In the genomic region with DNA sequence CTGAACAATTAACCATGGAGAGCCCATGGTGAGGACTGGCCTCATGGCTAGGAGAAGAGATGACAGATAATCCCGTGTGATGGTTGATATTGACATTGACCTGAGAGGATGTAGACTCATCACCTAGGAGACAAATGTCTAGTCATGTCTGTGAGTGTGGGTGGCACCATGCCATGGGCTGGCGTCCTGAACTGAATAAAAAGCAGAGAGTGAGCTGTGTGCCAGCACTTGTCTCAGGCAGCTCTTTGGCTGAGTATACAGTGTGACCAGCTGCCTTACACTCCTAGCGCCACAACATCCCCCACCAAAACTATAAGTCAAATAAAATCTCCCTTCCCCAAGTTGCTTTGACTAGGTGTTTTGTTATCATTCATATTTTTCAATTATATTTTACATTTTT, we compare ENCODE assay signal across 14 mouse cellular contexts.
DNase-seq lines count a peak whose midpoint lies in the region; ATAC-seq lines count a peak whose summit lies in the region.
"Had no signal": no experiment of that assay in that cellular context is flagged by ENCODE, and none has a peak within 500 bp of the region (broad histone marks: within the 10 kb centered on the region; RNA-seq: fewer than 3 reads in every experiment).

No protein-coding gene starts in this region.

- WGBS in hindbrain, embryonic 12.5 days: 79% methylated on average over 3 of the region's 3 CpGs
- WGBS in hindbrain, embryonic 11.5 days: 79% methylated on average over 3 of the region's 3 CpGs

- H3K9ac ChIP-seq in hindbrain, embryonic 12.5 days: no peak overlapping the region
- no peak overlapping the region for H3K9ac ChIP-seq in hindbrain, embryonic 11.5 days (ENCODE audit: low read depth, low read length)
- H3K9ac ChIP-seq: limb, embryonic 12.5 days had no signal

- H3K36me3 ChIP-seq in hindbrain, embryonic 12.5 days: no peaks in the 10 kb centered on the region
- no peaks in the 10 kb centered on the region for H3K36me3 ChIP-seq in hindbrain, embryonic 11.5 days (ENCODE audit: control insufficient read depth, insufficient read depth, low read length)
- H3K36me3 ChIP-seq: limb, embryonic 12.5 days had no signal

- 0 out of 2 replicates have a peak, but pooled peaks have one; percentile 36 for ATAC-seq in hindbrain, embryonic 12.5 days (ENCODE audit: low FRiP score)
- ATAC-seq in hindbrain, embryonic 11.5 days (ENCODE audit: low FRiP score): no peak
- ATAC-seq: intestine, embryonic 16.5 days had no signal

- no peaks in the 10 kb centered on the region for H3K9me3 ChIP-seq in hindbrain, embryonic 12.5 days (replicated peaks)
- no peaks in the 10 kb centered on the region for H3K9me3 ChIP-seq in hindbrain, embryonic 11.5 days (ENCODE audit: control insufficient read depth, low read length)
- H3K9me3 ChIP-seq: limb, embryonic 12.5 days had no signal

- DNase-seq in adrenal gland, postnatal 25 days: peak; percentile 14
- no peak for DNase-seq in adrenal gland, adult 18-20 months (ENCODE audit: low spot score in 2 of 2)
- DNase-seq in hindbrain, embryonic 11.5 days (ENCODE audit: low spot score): no peak
- peak; percentile 6 for DNase-seq in Muller cell, postnatal 12 days (ENCODE audit: inconsistent ontology term)
- DNase-seq in layer of hippocampus, adult 8-10 months (ENCODE audit: low spot score in 2 of 2): peak; percentile 32 to 47
- DNase-seq in thymus, postnatal 36 days: no peak
- no peak for DNase-seq in lung, postnatal 10 days
- DNase-seq: adrenal gland, postnatal 10 days; cerebellum, adult 11-12 months; kidney, postnatal 25 days; lung, postnatal 4 days had no signal

- 0 out of 2 replicates have a peak, but pooled peaks cover 3% of the 10 kb centered on the region for H3K27me3 ChIP-seq in hindbrain, embryonic 12.5 days
- no peaks in the 10 kb centered on the region for H3K27me3 ChIP-seq in hindbrain, embryonic 11.5 days (ENCODE audit: control insufficient read depth, insufficient read depth, low read length)

- peaks cover 21% of the 10 kb centered on the region for H3K4me1 ChIP-seq in hindbrain, embryonic 12.5 days
- H3K4me1 ChIP-seq in hindbrain, embryonic 11.5 days (replicated peaks; ENCODE audit: control insufficient read depth, insufficient read depth, low read length): peaks cover 2% of the 10 kb centered on the region; the same call in 1 of the 2 replicates
- H3K4me1 ChIP-seq: limb, embryonic 12.5 days had no signal

- H3K4me2 ChIP-seq in hindbrain, embryonic 12.5 days (replicated peaks): no peak overlapping the region
- no peak overlapping the region for H3K4me2 ChIP-seq in hindbrain, embryonic 11.5 days (replicated peaks; ENCODE audit: low read depth, low read length)
- H3K4me2 ChIP-seq: limb, embryonic 12.5 days had no signal

- no peak overlapping the region for H3K27ac ChIP-seq in hindbrain, embryonic 12.5 days
- H3K27ac ChIP-seq in hindbrain, embryonic 11.5 days (ENCODE audit: low read depth, low read length): no peak overlapping the region
- H3K27ac ChIP-seq: limb, embryonic 12.5 days had no signal

- no peak overlapping the region for H3K4me3 ChIP-seq in hindbrain, embryonic 12.5 days
- no peak overlapping the region for H3K4me3 ChIP-seq in hindbrain, embryonic 11.5 days (ENCODE audit: low read depth, low read length)
- H3K4me3 ChIP-seq: limb, embryonic 12.5 days had no signal

Comparison
In these comparisons a context has a peak if more than half of its experiments do, and no peak if none do; other contexts are left out.
1. DNase-seq: peak in adrenal gland, postnatal 25 days (single experiment), Muller cell, postnatal 12 days (single experiment) and layer of hippocampus, adult 8-10 months (2 of 2); none in adrenal gland, adult 18-20 months (0 of 2), hindbrain, embryonic 11.5 days (single experiment), thymus, postnatal 36 days (0 of 2) and lung, postnatal 10 days (single experiment).